Mouse (Mus musculus) neutrophil, adult 65 days (primary cell): ENCODE measurements around the gene Smu1. TPM values are rescaled to one million over a fixed set of nuclear protein-coding genes. Genes with fewer than 3 reads are reported as not detected.

ENCODE experiments used
- total RNA-seq: library from RNA; stranded (reverse); gene quantifications from 2 replicates; pipeline ENCODE4 v1.2.4, GENCODE M21; 2023

The Smu1 gene
- 55.2 and 57.3 TPM in 2 replicates for total RNA-seq

GRCm38 (mm10) chr4:40757780-40758420 is at the start of gene Smu1:
Gene Smu1 (minus strand): TSS chr4:40757923.

DNA sequence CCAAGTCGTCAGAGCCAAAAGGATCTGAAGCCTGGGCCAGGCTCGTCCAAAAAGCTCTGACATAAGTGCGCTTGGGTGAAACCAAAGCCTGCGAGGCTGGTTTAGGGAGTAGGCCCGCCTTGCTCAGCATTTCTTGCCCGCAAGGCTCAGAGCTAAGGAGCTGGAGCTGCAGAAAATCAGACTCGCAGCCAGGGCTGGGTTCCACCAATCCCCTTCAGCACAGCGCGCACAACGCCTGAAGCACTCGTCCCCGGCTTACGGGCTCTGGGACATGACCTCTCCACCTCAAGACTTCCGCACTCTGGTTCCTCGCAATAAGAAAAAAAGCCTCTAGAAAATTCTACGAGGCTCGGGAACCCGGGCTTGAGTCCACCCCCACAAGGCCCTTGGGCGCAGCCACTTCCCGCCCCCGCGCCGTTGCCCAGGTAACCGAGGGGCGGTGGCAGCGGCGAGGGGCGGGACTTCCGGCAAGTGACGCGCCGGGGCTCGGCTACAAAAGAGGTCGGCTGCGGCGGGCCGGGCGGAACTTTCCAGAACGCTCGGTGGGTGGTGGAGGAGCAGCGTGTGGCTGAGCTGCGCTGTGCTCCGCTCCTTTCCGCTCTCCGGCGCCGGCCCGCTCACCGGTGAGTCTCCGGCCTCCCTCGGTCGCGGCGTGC is 35.6 kb downstream of the Smu1 start, which contains the start of gene Dnaja1:
Dnaja1 (plus strand) TSS at position 140 of the 656 bp plus-strand sequence.

DNA sequence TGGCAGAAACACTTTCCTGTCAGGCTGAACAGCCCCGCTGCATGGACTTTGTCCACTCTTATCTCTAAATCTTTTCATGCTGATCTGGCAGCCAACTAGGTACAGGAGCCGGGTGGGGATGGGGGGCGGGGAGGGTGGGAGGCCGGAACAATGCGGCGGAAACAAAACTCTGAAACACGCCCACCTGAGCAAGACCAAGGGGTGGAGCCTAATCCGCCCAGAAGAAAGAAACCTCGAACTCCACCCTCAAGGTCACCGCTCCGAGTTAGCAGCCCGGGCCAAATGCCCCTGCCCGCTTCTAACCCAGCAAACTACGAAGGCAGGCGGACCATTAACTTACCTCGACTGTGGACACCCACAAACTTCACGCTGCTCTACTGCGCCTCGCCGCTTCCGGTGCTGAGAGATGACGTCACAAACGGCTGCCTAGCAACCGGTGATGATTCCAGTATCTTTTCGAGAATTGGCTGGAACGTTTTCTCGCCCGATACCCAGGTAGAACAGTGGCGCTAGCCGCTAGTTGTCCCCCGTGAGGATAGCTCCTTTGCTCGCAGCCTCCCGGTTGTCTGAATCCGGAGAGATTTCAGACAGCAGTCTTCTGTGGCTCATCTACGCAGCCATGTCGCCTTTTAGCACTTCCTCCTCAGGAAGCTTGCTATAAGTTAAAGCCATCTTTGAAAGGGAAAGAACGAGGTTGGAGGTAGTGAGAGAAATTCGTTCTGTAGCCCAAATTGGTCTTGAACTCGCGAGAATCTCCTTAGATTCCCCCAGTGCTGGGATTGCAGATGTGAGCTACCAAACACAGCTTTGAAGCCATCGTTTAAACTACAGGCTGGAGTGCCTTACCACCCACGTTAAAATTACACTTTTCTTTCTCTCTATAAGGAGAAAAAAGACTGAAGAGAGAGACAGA is 54.7 kb downstream of the Smu1 start, which contains the start of gene Aptx:
Aptx (minus strand) TSS at position 398 of the 913 bp plus-strand sequence.

Other genes starting within 250 kb of the Smu1 start
- 14.0 and 18.5 TPM in 2 replicates for gene Aptx, start 54.7 kb downstream of the Smu1 start, total RNA-seq
- 314 and 353 TPM in 2 replicates for gene Dnaja1, start 35.8 kb downstream of the Smu1 start, total RNA-seq
- 59.0 and 68.1 TPM in 2 replicates for gene B4galt1, start 96.1 kb upstream of the Smu1 start, total RNA-seq
- gene Spink4, start 162.1 kb upstream of the Smu1 start, total RNA-seq = not detected in 2 replicates
- gene Bag1, start 190.4 kb upstream of the Smu1 start, total RNA-seq = 51.3 and 54.6 TPM in 2 replicates
- 48.4 and 52.3 TPM in 2 replicates for gene Chmp5, start 190.5 kb upstream of the Smu1 start, total RNA-seq
- 25.4 and 32.6 TPM in 2 replicates for gene Nfx1, start 213.0 kb upstream of the Smu1 start, total RNA-seq